Mouse (Mus musculus) embryonic fibroblast, embryonic 13.5 days (primary cell): ENCODE results near the gene Sbpl.

Experiments
- CTCF ChIP-seq: IDR thresholded peaks from 2 replicates; pipeline ENCODE4 v1.5.1; 2011; ENCODE audit warnings: mild to moderate bottlenecking, control low read depth, low read length, moderate library complexity, borderline replicate concordance; ENCODE audit not compliant: insufficient read depth
- POLR2A ChIP-seq: IDR thresholded peaks from 2 replicates; pipeline ENCODE4 v1.6.1; 2011; ENCODE audit warnings: low read depth, mild to moderate bottlenecking, control low read depth, low read length, moderate library complexity

DNA sequence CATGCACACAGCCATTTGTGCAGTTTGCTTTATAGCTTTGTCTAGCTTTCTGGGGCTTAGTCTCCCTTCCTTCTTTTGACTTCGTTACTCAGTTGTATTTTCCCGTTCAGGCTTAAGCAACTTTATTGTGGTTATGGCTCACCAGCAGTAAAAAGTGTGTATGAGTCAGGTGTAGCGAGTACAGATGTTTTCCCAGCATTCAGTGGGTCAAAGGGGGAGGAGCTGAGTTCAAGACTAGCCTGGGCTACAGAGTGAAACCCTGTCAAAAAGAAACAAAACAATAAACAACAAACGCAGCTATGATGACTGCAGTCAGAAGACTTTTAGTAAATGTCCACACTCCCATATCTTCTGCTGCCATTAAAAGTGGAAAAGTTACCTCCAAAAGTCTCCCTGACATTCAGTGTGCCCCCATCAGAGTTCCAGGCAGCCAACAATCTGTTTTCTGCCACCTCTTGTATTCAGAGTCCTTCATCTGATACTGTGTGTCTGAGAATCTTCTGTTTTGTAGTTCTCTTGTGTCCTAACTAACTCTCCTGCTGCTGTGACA, 6.6 kb upstream of the Sbpl start:
- TF ChIP-seq CTCF (no peak), POLR2A (no peak)
